Mouse (Mus musculus) adipocyte (in vitro differentiated cells): ENCODE measurements around the gene Gpn2.

Experiments used
- DNase-seq: peaks from one replicate; pipeline ENCODE4 v3.0.0-alpha.2; 2016; ENCODE audit warnings: low spot score

The Gpn2 gene

GRCm38 (mm10) chr4:133595538-133595937, 11.4 kb downstream of the Gpn2 start:
- no peak for DNase-seq

GRCm38 (mm10) chr4:133596084-133596483, 11.9 kb downstream of the Gpn2 start:
- DNase-seq, result no peak

DNA sequence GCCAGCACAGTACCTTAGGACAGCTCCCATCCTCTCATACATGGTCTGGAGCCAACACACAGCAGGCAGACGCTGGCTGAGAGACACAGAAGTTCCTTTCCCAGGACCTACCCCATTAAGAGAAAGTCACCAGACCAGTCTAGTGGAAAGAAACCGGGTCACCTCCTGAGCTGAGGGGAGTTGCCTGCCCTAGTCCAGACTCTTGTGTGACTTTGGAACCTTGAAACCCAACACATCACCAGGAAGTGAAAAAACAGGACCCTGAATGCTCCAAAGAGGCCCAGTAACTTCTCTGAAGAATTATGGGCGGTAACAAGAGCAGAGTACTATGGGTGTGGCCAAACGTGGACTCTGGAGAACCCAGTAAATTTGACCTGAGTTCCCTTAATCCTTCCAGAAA, 14.5 kb downstream of the Gpn2 start:
- no peak for DNase-seq

DNA sequence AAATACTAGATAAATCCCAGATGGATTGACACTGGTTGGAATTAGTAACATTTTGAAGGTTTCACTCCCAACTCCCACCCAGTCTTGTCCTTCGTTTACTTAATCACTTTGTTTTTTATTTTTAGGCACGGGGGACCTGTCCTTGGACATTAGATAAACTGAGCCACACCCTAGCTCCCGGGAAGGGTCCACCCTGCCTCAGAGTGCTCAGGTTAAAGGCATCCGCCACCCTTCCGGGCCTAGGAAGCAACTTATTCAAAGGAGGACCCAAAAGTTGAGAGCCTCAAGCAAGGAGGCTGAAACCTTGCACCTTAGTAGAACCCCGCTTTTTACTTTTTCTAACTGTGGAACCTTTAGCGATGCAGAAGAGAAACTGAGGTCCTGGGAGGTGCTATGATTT, 15.0 kb downstream of the Gpn2 start:
- DNase-seq, result no peak

DNA sequence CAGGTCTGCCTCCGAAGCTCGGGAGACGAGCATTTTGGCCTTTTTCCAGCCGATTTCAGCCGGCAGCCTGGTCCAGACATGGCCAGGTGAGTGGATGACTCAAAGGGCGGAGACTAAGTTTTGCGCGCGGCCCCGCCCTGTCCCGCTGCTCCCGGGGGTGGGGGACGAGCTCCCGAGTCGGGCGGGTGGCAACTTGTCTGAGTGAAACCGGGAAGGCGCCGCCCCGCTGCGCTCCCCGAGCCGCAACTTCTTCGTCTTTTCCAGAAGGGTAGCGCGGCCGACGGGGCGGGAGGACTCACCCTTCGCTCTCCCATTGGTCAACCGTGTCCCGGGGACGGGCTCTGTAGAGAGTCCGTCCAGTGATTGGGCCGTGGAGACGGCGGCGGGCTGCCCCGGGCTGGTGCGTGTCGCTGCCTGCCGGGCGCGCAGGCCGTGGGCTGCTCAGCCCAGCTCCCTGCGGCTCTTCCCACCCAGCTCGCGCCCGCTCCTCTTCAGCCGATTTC, 15.5 kb downstream of the Gpn2 start:
- peak; percentile 28 for DNase-seq

DNA sequence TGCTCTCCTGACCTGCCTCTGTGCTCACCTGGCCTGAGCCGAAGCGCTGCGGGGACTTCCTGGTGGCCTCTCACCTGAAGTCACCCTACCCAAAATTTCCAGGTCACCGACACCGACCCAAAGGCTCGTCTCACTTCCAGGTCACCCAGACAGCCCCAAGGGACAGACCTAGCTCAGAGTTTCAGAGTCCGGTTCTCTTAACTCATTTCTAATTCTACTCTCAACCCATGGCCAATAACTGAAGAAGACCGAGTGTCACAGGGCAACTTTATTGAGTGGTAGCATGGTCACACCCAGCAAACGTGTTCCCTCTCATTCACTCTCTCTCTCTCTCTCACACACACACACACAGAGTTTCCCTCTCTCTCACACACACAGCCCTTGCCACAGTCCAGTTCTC, 16.1 kb downstream of the Gpn2 start:
- DNase-seq, result no peak

DNA sequence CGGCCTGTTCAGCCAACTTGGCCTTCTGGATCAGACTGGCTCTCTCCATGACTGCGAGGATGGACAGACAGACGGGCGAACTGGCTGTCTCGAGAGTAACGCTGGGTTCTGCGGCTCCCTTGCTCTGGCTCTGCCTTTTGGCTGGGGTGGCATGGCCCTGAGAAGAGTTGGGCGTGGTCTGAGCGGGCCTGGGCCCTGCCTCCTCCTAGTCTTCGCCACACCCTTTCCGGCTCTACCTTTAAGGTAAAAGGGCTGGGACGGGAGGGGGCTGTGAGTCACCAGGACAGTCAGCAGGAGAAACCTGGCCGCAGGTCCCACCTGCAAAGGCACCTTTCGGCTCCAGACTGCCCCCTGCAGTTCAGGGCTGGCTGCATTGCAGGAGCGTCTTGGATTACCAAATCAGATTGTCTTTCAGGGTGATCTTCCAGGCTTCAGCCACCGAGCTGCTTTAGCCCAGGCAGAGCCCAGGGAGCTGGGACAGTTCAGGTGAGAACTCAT, 17.6 kb downstream of the Gpn2 start, which contains the start of gene Sfn:
Sfn (minus strand) TSS at position 448 of the 498 bp plus-strand sequence.
- no peak for DNase-seq

GRCm38 (mm10) chr4:133603056-133603455, 18.9 kb downstream of the Gpn2 start:
- DNase-seq, result no peak

- no peak for DNase-seq
These were observed 20.0 kb downstream of the Gpn2 start for GRCm38 (mm10) chr4:133604175-133604574.

DNA sequence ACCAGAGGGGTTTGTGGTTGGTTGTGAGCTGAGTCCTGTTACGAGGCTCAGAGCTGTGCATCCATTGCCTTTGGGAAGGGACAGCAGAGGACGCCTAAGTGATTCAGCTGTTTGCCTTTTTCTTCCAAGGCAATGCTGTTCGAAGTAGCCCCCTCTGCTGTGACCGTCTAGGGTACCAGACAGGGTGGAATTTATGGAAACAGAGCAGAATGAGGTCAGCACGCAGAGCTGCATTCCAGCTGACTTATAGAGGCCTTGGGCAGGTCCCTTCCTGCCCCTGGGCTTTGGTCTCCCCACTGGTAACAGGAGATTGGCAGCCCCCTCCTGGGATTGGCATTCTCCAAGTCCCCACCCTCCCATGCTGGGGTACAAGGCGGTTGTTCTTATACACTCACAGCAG, 20.7 kb downstream of the Gpn2 start:
- no peak for DNase-seq

DNA sequence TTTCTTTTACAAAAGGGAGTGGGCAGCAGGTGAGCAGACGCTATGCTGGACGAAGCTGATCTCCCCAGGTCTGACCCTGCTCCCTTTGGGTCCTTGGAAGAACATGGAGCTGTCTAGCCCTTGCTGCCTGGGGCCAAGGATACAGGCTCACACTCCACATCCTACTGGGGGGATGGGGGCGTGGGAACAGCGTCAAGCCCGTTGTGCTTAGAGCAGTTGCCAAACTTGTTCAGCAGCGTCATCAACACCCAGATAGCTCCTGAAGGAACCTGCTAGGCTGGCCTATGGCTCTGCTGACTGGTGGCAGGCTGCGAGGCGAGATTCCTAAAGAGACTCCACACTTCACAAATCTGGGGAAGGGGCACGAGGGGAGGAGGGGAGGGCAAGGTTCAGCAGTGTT, 21.2 kb downstream of the Gpn2 start:
- no peak for DNase-seq

GRCm38 (mm10) chr4:133607284-133607683, 23.1 kb downstream of the Gpn2 start:
- DNase-seq, result no peak

GRCm38 (mm10) chr4:133609719-133610118, 25.6 kb downstream of the Gpn2 start:
- DNase-seq, result peak; percentile 43

- DNase-seq, result no peak
These were observed 27.7 kb downstream of the Gpn2 start for GRCm38 (mm10) chr4:133611815-133612214.

DNA sequence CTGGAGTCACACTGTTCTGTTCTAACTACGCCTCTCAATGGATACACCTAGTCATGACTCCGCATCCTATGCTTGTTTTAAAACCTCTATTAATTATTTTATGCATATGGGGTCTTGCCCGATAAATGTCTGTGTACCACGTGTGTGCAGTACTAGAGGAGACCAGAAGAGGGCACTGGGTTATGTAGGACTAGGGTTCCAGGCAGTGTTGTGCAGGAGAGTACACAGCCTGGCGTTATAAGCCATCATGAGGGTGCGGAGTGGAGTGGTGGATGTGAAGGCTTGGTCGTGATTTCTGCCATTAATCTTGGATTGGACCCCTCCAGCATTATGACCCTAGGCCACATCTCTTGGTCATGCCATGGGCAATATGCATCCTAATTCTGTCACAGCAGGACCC, 28.3 kb downstream of the Gpn2 start:
- no peak for DNase-seq

DNA sequence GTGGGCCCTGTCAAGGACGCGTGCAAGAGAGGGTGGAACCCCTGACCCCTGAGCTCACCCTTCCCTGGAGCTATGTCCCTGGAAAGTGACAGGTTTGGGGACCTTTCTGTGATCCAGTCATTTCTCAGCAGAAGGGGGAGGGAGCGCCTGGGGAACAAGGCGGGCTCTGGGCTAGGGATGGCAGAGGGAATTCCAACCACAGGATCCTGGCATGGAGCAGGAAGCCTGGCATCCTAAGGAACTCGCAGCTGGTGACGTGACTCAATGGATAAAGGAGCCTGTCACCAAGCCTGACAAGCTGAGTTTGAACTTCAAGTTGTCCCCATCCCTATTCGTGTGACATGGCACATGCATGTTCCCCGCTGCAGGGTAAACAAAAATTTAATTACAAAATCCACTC, 28.9 kb downstream of the Gpn2 start:
- DNase-seq, result no peak

DNA sequence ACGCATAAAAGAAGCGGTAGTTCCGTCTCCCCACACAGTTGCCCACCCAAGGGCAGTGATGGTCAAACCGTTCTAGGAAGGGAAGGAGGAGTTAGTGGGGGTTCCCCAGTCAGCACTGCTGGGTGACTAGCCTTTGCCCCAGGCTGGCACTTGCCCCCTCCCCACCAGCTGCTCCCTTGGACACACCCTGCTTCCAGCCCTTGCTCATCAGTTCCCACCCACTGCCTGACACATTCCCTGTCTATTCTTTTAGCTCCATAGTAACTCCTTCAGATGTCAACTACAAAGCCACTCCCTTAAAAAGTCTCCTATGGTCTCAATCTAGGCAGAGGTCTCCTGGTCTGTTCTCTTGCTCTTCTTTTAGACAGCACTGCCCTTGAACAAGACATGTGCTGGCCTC, 29.7 kb downstream of the Gpn2 start:
- no peak for DNase-seq

- DNase-seq, result peak; percentile 75
These were observed 30.2 kb downstream of the Gpn2 start for GRCm38 (mm10) chr4:133614274-133614761.

GRCm38 (mm10) chr4:133615416-133615815, 31.3 kb downstream of the Gpn2 start:
- no peak for DNase-seq

DNA sequence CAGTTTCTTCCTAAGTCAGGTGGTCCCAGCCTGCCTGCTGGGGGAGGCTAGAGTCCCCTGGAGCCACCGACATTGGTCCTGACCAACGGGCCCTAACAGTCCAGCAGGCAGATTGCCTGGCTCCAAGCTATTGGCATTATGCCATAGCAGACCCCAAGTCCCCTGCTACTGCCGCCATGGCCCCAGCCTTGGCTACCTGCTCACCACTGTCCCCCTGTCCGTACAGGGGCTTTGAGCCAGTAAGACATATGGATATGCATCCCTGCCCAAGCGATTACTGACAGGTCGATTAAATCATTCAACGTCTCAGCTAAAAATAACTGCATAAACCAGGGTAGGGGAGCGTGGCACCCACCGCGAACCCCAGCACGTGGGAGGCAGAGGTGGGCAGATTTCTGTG, 33.8 kb downstream of the Gpn2 start:
- DNase-seq, result no peak

DNA sequence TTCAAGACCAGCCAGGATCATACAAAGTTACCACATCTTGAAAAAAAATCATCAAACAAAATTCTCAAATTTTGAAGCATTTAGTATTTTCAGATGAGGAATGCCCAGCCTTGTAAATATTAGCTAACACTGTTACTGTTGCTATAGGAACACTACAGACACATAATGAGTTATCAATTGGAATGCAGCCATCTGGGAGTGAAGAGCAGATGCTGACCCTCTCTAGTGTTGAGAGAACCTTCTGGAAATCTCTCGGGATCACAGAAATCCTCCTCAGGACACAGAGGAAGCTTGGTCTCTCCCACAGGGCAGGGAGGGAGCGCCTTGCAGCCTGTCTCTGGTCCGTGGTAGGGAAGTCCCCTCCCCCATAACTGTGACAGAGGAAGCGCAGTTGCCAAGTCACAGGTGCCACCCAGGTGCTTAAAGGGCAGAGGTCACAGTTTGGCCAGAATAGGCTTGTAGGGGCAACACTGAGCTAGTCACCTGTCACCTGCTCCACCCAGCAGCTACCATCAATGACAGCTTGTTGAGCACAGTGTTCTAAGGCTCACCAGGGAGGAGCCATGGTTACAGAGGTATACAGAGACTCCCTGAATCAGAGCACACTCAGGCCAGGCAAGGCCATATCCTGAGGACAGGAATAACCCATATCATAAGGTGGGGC, 35.4 kb downstream of the Gpn2 start:
- no peak for DNase-seq

DNA sequence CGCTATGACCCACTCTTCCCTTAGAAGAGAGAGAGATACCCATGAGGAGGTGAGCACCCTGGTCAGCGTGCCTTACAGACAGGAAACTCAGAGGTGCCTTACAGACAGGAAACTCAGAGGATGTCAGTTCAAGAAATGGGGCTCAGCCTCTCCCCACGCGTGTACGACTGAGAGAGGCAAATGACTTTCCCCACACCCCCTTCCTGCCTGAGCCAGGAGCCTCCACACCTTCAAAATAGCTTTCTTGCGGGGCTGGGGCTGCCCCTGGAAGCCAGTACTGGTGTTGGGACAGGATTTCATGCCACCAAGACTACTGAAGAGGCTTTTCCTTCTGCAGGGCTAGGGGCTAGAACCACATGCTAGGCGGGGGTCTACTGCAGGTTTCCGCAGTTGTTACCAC, 36.5 kb downstream of the Gpn2 start:
- DNase-seq, result no peak

- no peak for DNase-seq
These were observed 38.1 kb downstream of the Gpn2 start for GRCm38 (mm10) chr4:133622161-133622695.

GRCm38 (mm10) chr4:133624830-133625229, 40.7 kb downstream of the Gpn2 start:
- DNase-seq, result no peak
